Mouse (Mus musculus): ENCODE data around the gene BC004004. TPM values are rescaled to one million over a fixed set of nuclear protein-coding genes. Genes with fewer than 3 reads are reported as not detected.
"Not testable (repeated sequence)": the region's sequence is repeated elsewhere in the genome, so short reads cannot be mapped to it uniquely, and the experiment has no call there.

The BC004004 gene
- polyA plus RNA-seq, 1 experiment from 2014 or later: 54.2 TPM

DNA sequence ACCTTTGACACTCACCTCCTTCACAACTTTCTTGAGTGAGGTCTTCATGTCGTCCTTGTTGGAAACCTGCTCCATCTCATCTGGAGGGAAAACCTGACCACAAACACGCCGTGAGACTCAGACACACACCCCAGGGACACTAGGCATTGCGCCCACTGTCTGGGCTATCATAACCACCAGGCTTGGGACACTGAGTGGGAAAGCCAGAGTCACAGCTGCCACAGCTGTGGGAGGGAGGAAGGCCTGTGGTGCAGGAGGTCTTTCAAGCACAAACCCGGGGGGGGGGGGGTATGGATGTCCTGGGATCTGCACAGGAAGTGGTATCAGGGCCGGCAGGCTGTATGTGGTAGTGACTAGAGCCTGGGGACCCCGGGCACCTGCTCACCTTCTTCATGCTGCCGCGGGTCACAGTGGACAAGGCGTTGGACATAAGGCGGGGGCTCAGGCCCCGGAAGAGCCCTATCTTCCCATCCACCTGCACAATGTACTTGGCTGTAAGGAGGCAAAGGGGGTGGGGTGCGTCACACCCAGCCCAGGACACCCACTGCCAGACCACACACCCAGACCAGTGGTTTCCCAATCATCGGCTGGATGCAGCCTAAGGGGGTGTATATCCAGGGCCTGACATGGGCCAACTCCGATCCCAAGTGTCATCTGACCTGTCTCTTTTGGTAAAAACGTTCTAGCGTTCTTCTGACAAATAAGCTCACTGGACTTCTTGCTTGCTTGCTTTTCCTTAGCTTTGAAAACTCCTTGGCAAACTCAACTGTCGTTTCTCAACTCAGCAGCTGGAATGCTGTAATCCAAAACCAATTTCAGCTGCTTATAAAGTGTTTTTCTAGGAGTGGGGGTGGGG lies 72.0 kb downstream of the BC004004 start:
- no peak for ATAC-seq (ENCODE audit: low read depth)
- Histone ChIP-seq H3K9ac (no peak overlapping the region), H3K27me3 (no peaks in the 10 kb centered on the region), H3K4me1 (replicated peaks) (peaks cover 37% of the 10 kb centered on the region), H3K4me2 (no peak overlapping the region), H3K4me3 (replicated peaks) (no peak overlapping the region), H3K36me3 (peaks cover 68% of the 10 kb centered on the region), H3K27ac (no peak overlapping the region), H3K9me3 (replicated peaks) (no peaks in the 10 kb centered on the region)
- WGBS (ENCODE audit: insufficient replicate concordance): 73% methylated on average over 18 of the region's 18 CpGs
- DNase-seq: no peak

DNA sequence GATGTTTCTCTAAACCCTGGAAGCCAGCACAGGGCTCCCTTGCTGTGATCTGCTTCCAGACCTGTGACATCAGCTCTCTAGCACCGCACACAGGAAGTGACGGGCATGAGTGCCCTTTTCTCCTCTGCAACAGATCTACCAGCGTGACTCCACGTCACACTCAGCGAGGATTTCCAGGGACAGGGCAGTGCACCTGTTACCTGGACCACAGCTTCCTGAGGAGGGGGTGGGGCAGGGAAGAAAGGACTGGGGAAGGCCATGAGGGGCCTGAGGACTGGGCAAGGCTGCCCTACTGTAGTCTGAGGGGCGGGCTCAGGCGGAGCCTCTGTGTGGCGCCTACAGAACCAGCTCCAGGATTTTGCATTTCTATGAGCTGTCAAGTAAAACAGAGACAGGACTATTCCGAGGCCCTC lies 73.0 kb downstream of the BC004004 start:
- Histone ChIP-seq H3K27me3 (no peaks in the 10 kb centered on the region), H3K27ac (peak overlapping the region; percentile 55), H3K9me3 (replicated peaks) (no peaks in the 10 kb centered on the region), H3K4me2 (0 out of 2 replicates have a peak overlapping the region, but pooled peaks have one; percentile 14), H3K4me3 (replicated peaks) (no peak overlapping the region), H3K4me1 (replicated peaks) (peaks cover 47% of the 10 kb centered on the region), H3K36me3 (peaks cover 59% of the 10 kb centered on the region), H3K9ac (0 out of 2 replicates have a peak overlapping the region, but pooled peaks have one; percentile 36)
- DNase-seq (no peak), ATAC-seq (ENCODE audit: low read depth) (peak; percentile 32)
- 49% methylated on average over 9 of the region's 9 CpGs for WGBS (ENCODE audit: insufficient replicate concordance)

DNA sequence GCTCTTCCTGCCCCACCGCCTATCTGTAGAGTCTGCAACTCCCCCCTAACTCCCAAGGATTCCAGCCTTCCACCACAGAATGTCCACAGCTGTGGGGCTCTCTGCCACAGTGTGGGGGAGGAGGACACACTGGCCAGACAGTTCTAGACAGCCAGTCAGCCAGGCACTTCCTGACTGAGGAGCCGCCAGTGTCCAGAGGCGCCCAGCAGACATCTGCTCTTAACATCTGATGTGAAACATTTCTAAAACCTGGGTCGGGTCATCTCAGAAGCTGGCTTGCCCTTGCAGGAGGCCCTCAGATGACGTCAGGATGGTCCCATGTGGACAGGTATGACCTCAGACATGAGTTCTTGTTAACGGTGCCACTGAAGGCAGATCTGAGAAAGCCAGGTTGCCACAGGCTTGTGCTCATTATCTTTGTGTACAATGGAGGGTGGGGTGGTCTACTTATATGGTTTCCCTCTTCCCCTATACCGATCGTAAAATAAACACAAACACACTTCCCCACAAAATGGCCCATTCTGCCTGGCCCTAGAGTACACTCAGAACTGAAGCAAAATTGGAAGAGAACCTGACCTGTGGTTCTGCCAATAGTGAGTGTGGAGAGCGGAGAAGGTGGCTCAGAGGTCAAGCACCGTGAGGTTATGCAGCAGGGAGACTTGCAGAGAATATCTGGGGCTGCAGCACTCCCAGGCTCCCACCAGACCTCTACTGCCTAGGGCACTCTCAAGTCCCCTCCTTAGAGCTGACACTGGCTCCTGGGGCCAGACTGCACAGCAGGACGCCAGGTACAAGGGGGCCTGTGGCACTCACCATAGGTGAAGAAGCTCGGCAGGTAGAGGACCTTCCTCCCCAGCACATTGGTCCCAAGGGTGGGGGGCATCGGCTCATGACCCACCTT lies 73.7 kb downstream of the BC004004 start:
- WGBS (ENCODE audit: insufficient replicate concordance): 48% methylated on average over 13 of the region's 13 CpGs
- ATAC-seq (ENCODE audit: low read depth) (peak; percentile 49), DNase-seq (no peak)
- 0 out of 2 replicates have a peak overlapping the region, but pooled peaks have one; percentile 36 for H3K9ac ChIP-seq
- H3K4me1 ChIP-seq (replicated peaks): peaks cover 54% of the 10 kb centered on the region
- no peaks in the 10 kb centered on the region for H3K9me3 ChIP-seq (replicated peaks)
- 0 out of 2 replicates have a peak overlapping the region, but pooled peaks have one; percentile 14 for H3K4me2 ChIP-seq
- H3K4me3 ChIP-seq (replicated peaks): no peak overlapping the region
- H3K27me3 ChIP-seq: no peaks in the 10 kb centered on the region
- peaks cover 53% of the 10 kb centered on the region for H3K36me3 ChIP-seq
- H3K27ac ChIP-seq: peak overlapping the region; percentile 55

DNA sequence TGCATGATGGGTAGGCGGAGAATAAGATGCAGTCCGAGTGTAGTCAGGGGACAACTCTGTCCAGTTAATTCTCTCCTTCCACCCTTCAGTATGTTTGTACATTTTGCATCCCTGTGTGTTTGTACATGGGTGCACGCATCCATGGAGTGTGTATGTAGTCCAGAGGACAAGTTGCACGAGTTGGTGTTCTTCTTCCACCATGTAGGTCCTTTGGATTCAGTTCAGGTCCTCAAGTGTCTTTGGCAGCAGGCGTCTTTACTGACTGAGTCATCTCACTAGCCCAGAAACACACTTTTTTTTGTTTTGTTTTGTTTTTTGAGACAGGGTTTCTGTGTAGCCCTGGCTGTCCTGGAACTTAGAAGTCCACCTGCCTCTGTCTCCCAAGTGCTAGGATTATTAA lies 74.7 kb downstream of the BC004004 start:
- WGBS (ENCODE audit: insufficient replicate concordance): 79% methylated on average over 5 of the region's 5 CpGs
- Histone ChIP-seq H3K27ac (no peak overlapping the region), H3K4me1 (replicated peaks) (peaks cover 58% of the 10 kb centered on the region), H3K9me3 (replicated peaks) (no peaks in the 10 kb centered on the region), H3K27me3 (no peaks in the 10 kb centered on the region), H3K36me3 (peaks cover 44% of the 10 kb centered on the region), H3K4me2 (no peak overlapping the region), H3K4me3 (replicated peaks) (no peak overlapping the region), H3K9ac (no peak overlapping the region)
- DNase-seq: no peak
- no peak for ATAC-seq (ENCODE audit: low read depth)

DNA sequence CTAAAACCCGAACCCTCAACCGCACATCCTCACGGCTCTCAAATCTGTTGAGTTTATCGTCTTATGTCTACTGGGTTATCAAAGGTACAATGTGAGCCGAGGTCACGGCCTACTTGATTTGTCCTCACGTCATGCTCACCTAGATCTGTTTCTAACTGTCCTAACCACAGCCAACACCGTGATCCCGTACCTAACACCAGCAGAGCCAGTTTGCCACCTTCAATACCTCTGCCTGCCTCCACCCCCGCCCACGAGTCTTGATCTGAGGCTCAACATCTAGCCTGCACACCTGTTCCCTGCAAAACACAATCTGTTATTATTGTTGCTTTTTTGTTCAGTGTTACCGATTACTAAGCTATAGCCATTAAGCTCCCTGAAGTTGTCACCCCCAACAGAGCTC lies 76.7 kb downstream of the BC004004 start:
- peaks cover 25% of the 10 kb centered on the region for H3K36me3 ChIP-seq
- WGBS (ENCODE audit: insufficient replicate concordance): 83% methylated on average over 12 of the region's 12 CpGs
- no peaks in the 10 kb centered on the region for H3K27me3 ChIP-seq
- no peak overlapping the region for H3K4me2 ChIP-seq
- H3K9me3 ChIP-seq (replicated peaks): no peaks in the 10 kb centered on the region
- no peak for ATAC-seq (ENCODE audit: low read depth)
- H3K4me3 ChIP-seq (replicated peaks): no peak overlapping the region
- no peak overlapping the region; the same call in 1 of the 2 replicates for H3K27ac ChIP-seq
- H3K4me1 ChIP-seq (replicated peaks): peaks cover 68% of the 10 kb centered on the region
- DNase-seq: no peak
- H3K9ac ChIP-seq: no peak overlapping the region

DNA sequence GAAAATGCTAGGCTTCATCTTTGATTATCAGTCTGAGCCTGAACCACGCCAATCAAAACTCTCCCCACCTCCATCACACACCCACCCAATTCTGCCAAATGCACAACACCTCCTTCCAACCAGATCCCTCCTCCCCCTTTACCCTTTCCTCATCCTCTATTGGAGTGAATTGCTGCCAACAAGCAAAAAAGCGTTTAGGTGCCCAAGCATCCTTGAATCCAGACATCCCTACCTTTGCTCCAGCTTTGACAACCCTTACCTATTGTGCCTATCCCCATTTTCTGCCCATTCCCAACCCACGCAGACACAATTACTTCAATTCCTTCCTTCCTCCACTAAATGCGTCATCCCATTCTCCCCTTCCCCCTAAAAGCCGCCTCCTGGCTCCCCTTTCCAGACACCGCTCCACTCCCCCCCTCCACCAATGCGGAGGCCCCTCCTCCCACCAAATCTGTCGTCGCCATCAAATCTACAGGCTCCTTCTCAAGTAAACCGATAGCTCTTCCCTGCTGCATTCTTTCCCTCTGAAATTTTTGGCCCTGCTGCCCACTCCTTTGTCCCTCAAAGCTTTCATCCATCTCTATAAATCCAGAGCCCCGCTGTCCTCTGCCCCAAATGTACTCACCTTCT lies 78.0 kb downstream of the BC004004 start:
- ATAC-seq (ENCODE audit: low read depth): no peak
- Histone ChIP-seq H3K4me2 (peak overlapping the region; percentile 97), H3K9ac (peak overlapping the region; percentile 95), H3K4me3 (replicated peaks) (peak overlapping the region; percentile 94), H3K9me3 (replicated peaks) (no peaks in the 10 kb centered on the region), H3K27me3 (no peaks in the 10 kb centered on the region), H3K27ac (peak overlapping the region; percentile 83), H3K4me1 (replicated peaks) (peaks cover 55% of the 10 kb centered on the region), H3K36me3 (peaks cover 18% of the 10 kb centered on the region)
- 8% methylated on average over 11 of the region's 11 CpGs for WGBS (ENCODE audit: insufficient replicate concordance)
- DNase-seq: no peak

DNA sequence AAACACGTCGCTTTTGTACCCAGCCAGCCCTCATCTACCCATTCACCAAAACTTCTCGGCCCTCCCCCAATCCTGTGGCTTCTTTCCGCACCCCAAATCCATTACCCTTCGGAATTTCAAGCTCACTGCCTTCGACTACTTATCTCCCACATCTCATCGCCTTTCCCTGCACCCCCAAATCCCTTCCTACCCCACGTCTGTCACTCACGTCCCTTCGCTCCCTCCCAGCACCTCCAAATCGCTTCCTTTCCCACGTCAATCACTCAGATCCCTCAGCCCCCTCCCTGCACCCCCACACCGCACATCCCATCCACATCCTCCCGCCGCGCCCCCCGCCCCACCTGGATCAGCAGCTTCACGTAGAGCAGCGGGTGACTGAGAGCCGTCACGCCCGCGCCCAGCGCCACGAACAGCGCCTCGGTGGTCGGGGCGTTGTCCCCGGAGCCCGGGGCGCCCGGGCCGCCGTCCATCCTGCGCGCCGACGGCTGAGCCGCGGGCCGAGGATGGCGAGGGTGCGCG lies 78.6 kb downstream of the BC004004 start:
- peak overlapping the region; percentile 83 for H3K27ac ChIP-seq
- H3K4me2 ChIP-seq: peak overlapping the region; percentile 97
- H3K9me3 ChIP-seq (replicated peaks): no peaks in the 10 kb centered on the region
- DNase-seq (no peak), ATAC-seq (ENCODE audit: low read depth) (peak; percentile 33; the same call in 1 of the 2 replicates)
- H3K4me1 ChIP-seq (replicated peaks): peaks cover 49% of the 10 kb centered on the region
- peak overlapping the region; percentile 94 for H3K4me3 ChIP-seq (replicated peaks)
- no peaks in the 10 kb centered on the region for H3K27me3 ChIP-seq
- peak overlapping the region; percentile 95 for H3K9ac ChIP-seq
- H3K36me3 ChIP-seq: peaks cover 18% of the 10 kb centered on the region
- under 1% methylated on average over 45 of the region's 45 CpGs for WGBS (ENCODE audit: insufficient replicate concordance)

DNA sequence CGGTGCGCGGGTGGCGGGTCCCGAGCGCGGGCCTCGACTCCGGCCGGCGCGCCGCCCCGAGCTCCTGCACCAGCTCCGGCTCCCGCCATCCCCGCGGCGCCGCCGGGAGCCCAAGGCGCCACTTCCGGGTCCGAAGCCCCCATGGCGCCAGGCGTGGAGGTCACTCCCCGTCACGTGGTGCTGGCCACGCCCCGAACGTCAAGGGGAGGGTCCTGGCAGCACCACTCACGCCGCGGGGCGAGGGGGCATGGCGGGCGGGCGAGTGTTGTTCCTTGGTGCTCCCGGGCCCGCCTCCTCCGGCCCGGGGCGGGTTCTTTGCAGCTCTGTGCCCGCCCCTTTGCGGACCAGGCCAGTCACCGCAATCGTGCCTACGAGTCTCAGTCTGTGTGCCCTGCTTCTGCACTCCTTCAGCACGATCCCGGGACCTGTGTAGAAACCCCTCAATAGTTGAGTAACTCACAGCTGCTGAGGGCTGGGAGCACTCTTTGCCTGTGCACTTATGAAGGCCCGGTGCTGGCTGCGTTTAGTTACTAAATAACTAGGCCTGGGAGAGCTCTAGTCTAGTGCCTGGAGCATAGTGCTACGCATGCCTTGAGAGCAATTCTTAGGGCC lies 79.2 kb downstream of the BC004004 start, which contains the start of gene Mtch1:
Gene Mtch1, minus strand, starts transcription at position 290 of the 612 bp plus-strand sequence.
- no peaks in the 10 kb centered on the region for H3K27me3 ChIP-seq
- 2% methylated on average over 40 of the region's 53 CpGs for WGBS (ENCODE audit: insufficient replicate concordance)
- H3K9ac ChIP-seq: peak within 1 kb of the TSS; percentile 95
- DNase-seq (peak; percentile 100), ATAC-seq (ENCODE audit: low read depth) (peak; percentile 98)
- peaks cover 44% of the 10 kb centered on the region for H3K4me1 ChIP-seq (replicated peaks)
- no peaks in the 10 kb centered on the region for H3K9me3 ChIP-seq (replicated peaks)
- H3K4me3 ChIP-seq (replicated peaks): peak within 1 kb of the TSS; percentile 94
- H3K36me3 ChIP-seq: peaks cover 16% of the 10 kb centered on the region
- peak within 1 kb of the TSS; percentile 97 for H3K4me2 ChIP-seq
- peak within 1 kb of the TSS; percentile 83 for H3K27ac ChIP-seq

DNA sequence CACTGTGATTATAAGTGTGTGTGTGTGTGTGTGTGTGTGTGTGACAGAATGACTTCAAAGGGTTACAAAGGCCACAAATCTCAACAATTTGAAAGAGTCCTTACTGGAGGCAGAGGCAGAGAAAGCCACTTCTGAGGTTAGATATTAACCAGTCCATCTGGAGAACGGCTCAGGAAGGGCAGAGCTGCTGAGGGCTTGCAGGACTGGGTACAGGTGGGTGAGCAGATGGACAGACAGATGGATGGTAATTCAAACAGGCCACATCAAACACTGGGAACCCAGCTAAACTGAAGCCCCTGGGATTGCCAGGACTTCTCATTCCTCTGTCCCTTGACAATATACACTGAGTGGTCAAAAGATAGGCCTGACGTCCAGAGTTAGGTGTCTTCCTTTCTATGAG lies 80.4 kb downstream of the BC004004 start:
- 72% methylated on average over 2 of the region's 2 CpGs for WGBS (ENCODE audit: insufficient replicate concordance)
- Histone ChIP-seq H3K4me1 (replicated peaks) (peaks cover 38% of the 10 kb centered on the region), H3K36me3 (peaks cover 4% of the 10 kb centered on the region; the same call in 1 of the 2 replicates), H3K4me3 (replicated peaks) (no peak overlapping the region), H3K27me3 (no peaks in the 10 kb centered on the region), H3K27ac (peak overlapping the region; percentile 83; the same call in 1 of the 2 replicates), H3K4me2 (no peak overlapping the region), H3K9me3 (replicated peaks) (no peaks in the 10 kb centered on the region), H3K9ac (no peak overlapping the region; the same call in 1 of the 2 replicates)
- ATAC-seq (ENCODE audit: low read depth) (no peak), DNase-seq (no peak)

DNA sequence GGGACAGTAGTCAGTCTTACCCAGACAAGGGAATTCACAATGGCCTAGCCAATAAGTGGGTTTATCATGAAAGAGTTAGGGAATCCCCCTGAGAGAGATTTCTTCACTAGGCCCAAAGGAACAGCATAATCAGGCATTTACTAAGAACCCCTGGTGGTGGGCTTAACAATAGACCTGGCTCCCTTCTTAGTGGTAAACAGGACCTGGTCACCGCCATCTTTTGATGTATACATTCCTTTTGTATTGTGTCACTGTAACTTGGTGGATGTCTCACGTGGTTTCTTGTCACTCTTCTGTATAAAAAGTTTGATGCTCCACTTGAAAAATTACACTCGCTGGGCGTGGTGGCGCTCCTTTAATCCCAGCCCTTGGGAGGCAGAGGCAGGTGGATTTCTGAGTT lies 82.5 kb downstream of the BC004004 start:
- not testable (repeated sequence) for H3K9me3 ChIP-seq (replicated peaks); H3K4me3 ChIP-seq (replicated peaks); H3K4me2 ChIP-seq; ATAC-seq (ENCODE audit: low read depth); H3K27me3 ChIP-seq; DNase-seq; H3K9ac ChIP-seq; H3K27ac ChIP-seq; H3K36me3 ChIP-seq
- H3K4me1 ChIP-seq (replicated peaks): peaks cover 31% of the 10 kb centered on the region
- WGBS (ENCODE audit: insufficient replicate concordance): 72% methylated on average over 5 of the region's 5 CpGs
